Mouse (Mus musculus) lung, adult 2 months (tissue): Measurements from ENCODE around the gene Jmjd1c.
A peak's percentile ranks its signal among the peaks of the same experiment; 100 is the strongest.

Experiments
- CTCF ChIP-seq: fragments of 200-500 bp; IDR thresholded peaks from 2 replicates; pipeline ENCODE4 v1.5.1; 2011; ENCODE audit warnings: mild to moderate bottlenecking, low read length, control low read depth; ENCODE audit not compliant: insufficient read depth
- POLR2A ChIP-seq: fragments of 200-500 bp; IDR thresholded peaks from 2 replicates; pipeline ENCODE4 v1.6.1; 2011; ENCODE audit warnings: low read depth, mild to moderate bottlenecking, control low read depth, low read length, borderline replicate concordance; ENCODE audit errors: extremely low read depth

GRCm38 (mm10) chr10:67285176-67285814 lies 189.4 kb downstream of the Jmjd1c start, which contains the start of gene Nrbf2:
- TF ChIP-seq CTCF (no peak), POLR2A (peak; percentile 23; the same call in 1 of the 2 replicates)
